Comparison of ENCODE assay signal across 8 mouse cellular contexts in the genomic region with DNA sequence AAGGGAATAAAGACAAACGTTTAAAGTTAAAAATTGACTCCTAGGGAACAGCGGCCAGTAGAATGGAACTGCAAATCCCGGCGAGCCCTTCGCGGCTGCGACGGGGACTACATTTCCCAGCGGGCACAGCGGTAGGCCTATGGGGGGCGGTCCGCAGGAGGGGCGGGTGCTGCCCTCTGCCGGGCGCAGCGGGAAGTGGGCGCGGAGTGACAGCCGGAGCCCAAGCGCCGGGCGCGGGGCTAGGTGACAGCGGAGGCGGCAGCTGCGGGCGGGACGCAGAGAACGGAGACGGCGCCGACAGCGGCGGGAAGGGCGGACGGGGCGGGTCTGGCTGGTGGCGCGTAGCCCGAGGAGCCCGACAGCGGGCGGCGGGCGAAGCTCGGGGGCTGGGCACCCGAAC. TPM values are rescaled to one million over a fixed set of nuclear protein-coding genes. Genes with fewer than 3 reads are reported as not detected.
DNase-seq lines count a peak whose midpoint lies in the region; ATAC-seq lines count a peak whose summit lies in the region.

A gene (plus strand): TSS at position 175 of the 400 bp plus-strand sequence.

- peaks cover 6% of the 10 kb centered on the region; the same call in 1 of the 2 replicates for H3K4me1 ChIP-seq in intestine, embryonic 14.5 days (replicated peaks; ENCODE audit: control insufficient read depth, insufficient read depth, low read length)

- peak; percentile 98 for DNase-seq in adrenal gland, adult 2 months
- peak; percentile 96 for DNase-seq in embryo, embryonic 11 days
- DNase-seq in gastrocnemius, postnatal 25 days, result peak; percentile 96
- DNase-seq in intestine, embryonic 14.5 days (ENCODE audit: low spot score), result peak; percentile 99
- peak; percentile 93 to 97 for DNase-seq in left cerebral cortex, postnatal 10 days (ENCODE audit: extremely low spot score in 1 of 2, low spot score in 2 of 2)
- peak; percentile 95 to 97 for DNase-seq in right cerebral cortex, postnatal 10 days (ENCODE audit: low spot score in 2 of 2)
- DNase-seq in urinary bladder, postnatal 14 days (ENCODE audit: low spot score), result peak; percentile 98

- peak within 1 kb of the TSS; percentile 60 for H3K9ac ChIP-seq in intestine, embryonic 14.5 days (ENCODE audit: low read length)

- intact Hi-C loops in left cerebral cortex, postnatal 10 days (cut with DNase I), result no loop called here

- peak; percentile 70 for ATAC-seq in intestine, embryonic 14.5 days (replicated peaks; ENCODE audit: low FRiP score, low TSS enrichment, low read depth)
- peak; percentile 91 for ATAC-seq in megakaryocyte progenitor cell, adult 5-6 weeks (replicated peaks; ENCODE audit: poor library complexity)

- peak within 1 kb of the TSS; percentile 65 for H3K4me3 ChIP-seq in intestine, embryonic 14.5 days (ENCODE audit: low read depth, low read length)

- H3K36me3 ChIP-seq in intestine, embryonic 14.5 days (ENCODE audit: control insufficient read depth, insufficient read depth, low read length), result no peaks in the 10 kb centered on the region

- peak within 1 kb of the TSS; percentile 94 for H3K4me2 ChIP-seq in intestine, embryonic 14.5 days (ENCODE audit: low read length)

- under 1% methylated on average over 34 of the region's 47 CpGs for WGBS in intestine, embryonic 14.5 days

- no peaks in the 10 kb centered on the region for H3K27me3 ChIP-seq in intestine, embryonic 14.5 days (replicated peaks; ENCODE audit: control insufficient read depth, insufficient read depth, low read length)

- H3K27ac ChIP-seq in intestine, embryonic 14.5 days (ENCODE audit: low read depth), result peak within 1 kb of the TSS; percentile 65

- no peaks in the 10 kb centered on the region for H3K9me3 ChIP-seq in intestine, embryonic 14.5 days (ENCODE audit: control insufficient read depth, low read length)

RNA-seq across cellular contexts. Expression of the gene that starts here (rescaled TPM):
- total RNA-seq in adrenal gland, adult 2 months (2021), result 10 to 100 TPM; 14.7 to 24.5 TPM
- polyA plus RNA-seq in adrenal gland, adult 2 months (2012; rRNA removed), result 65.7 and 100.0 TPM in 2 replicates
- total RNA-seq in gastrocnemius, postnatal 25 days (2021), result 10 to 100 TPM; 65.8 to 67.7 TPM
- polyA plus RNA-seq in intestine, embryonic 14.5 days (2014; fragmentation: Nextera tagmentation; extraction: Ambion mirVana), result 9.3 and 13.6 TPM in 2 replicates
- total RNA-seq in left cerebral cortex, postnatal 10 days (2021), result 1 to 10 TPM; 6.1 to 6.2 TPM
- 6.5 and 7.5 TPM in 2 replicates for total RNA-seq in megakaryocyte progenitor cell, adult 5-6 weeks (2015)
- total RNA-seq in megakaryocyte progenitor cell, adult 5-6 weeks (2017), result 7.5 and 10.9 TPM in 2 replicates

Comparison
In these comparisons a context has a peak if more than half of its experiments do, and no peak if none do; other contexts are left out.
1. Peak in every context shown above with its lines: DNase-seq, ATAC-seq, H3K4me3 ChIP-seq and H3K27ac ChIP-seq.